ENCODE assay signal across 19 mouse cellular contexts in the genomic region with DNA sequence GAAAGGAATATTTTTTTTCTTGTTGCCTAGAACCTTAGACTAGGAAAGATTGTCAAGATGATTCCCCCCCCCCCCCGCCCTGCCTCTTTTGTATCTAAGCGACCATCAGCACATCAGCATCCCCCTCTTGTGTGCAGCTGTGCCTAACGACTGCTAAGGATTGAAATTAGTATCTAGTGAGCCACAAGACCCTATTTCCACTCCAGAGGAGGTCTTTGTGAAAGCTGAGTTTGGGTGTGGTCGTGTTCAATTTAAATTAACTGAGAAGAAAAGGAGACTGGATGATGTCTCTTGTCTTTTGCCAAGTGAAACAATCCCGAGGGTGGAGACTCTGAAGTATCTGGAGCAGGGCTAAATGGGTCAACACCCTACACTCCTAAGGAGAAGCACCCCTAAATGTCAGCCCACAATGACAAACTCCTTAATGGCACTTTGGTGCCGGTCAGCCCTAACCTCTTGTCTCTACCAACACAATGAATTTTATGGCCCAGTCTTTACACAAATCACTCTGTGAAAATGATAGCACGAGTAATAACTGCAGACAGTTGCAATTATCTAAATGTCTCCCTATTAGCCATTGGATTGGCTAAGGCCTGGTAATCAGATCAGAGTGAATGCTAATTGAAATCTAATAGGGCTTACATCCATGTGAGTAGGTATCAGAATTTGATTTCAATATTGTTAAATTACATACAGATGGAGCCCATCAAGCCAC. TPM values are rescaled to one million over a fixed set of nuclear protein-coding genes. Genes with fewer than 3 reads are reported as not detected.
DNase-seq lines count a peak whose midpoint lies in the region; ATAC-seq and TF ChIP-seq lines count a peak whose summit lies in the region.
"Had no signal": no experiment of that assay in that cellular context is flagged by ENCODE, and none has a peak within 500 bp of the region (broad histone marks: within the 10 kb centered on the region; RNA-seq: fewer than 3 reads in every experiment).

No protein-coding gene starts in this region.

- H3K9me3 ChIP-seq in forebrain, embryonic 13.5 days (replicated peaks) = no peaks in the 10 kb centered on the region
- H3K9me3 ChIP-seq in forebrain, embryonic 12.5 days = no peaks in the 10 kb centered on the region
- H3K9me3 ChIP-seq in midbrain, postnatal 0 days (ENCODE audit: low read length) = no peaks in the 10 kb centered on the region
- H3K9me3 ChIP-seq in midbrain, embryonic 15.5 days = no peaks in the 10 kb centered on the region
- no peaks in the 10 kb centered on the region for H3K9me3 ChIP-seq in hindbrain, postnatal 0 days (ENCODE audit: low read length)
- H3K9me3 ChIP-seq: embryonic facial prominence, embryonic 13.5 days; stomach, embryonic 15.5 days had no signal

- no peak overlapping the region for H3K9ac ChIP-seq in forebrain, embryonic 13.5 days
- H3K9ac ChIP-seq in forebrain, embryonic 12.5 days = no peak overlapping the region
- H3K9ac ChIP-seq in midbrain, postnatal 0 days (replicated peaks; ENCODE audit: low read length, poor library complexity, severe bottlenecking) = no peak overlapping the region
- H3K9ac ChIP-seq in midbrain, embryonic 15.5 days = no peak overlapping the region
- H3K9ac ChIP-seq in hindbrain, postnatal 0 days (replicated peaks; ENCODE audit: low read length) = no peak overlapping the region
- H3K9ac ChIP-seq: embryonic facial prominence, embryonic 13.5 days; stomach, embryonic 15.5 days had no signal

- 0 out of 2 replicates have a peak, but pooled peaks cover 3% of the 10 kb centered on the region for H3K27me3 ChIP-seq in forebrain, embryonic 13.5 days
- H3K27me3 ChIP-seq in forebrain, embryonic 12.5 days = no peaks in the 10 kb centered on the region; the same call in 1 of the 2 replicates
- no peaks in the 10 kb centered on the region for H3K27me3 ChIP-seq in midbrain, postnatal 0 days (ENCODE audit: insufficient read depth, low read length)
- no peaks in the 10 kb centered on the region for H3K27me3 ChIP-seq in midbrain, embryonic 15.5 days (replicated peaks)
- no peaks in the 10 kb centered on the region for H3K27me3 ChIP-seq in hindbrain, postnatal 0 days (ENCODE audit: insufficient read depth, low read length)
- H3K27me3 ChIP-seq: embryonic facial prominence, embryonic 13.5 days; stomach, embryonic 15.5 days had no signal

- no peaks in the 10 kb centered on the region for H3K4me1 ChIP-seq in forebrain, embryonic 13.5 days
- H3K4me1 ChIP-seq in forebrain, embryonic 12.5 days = no peaks in the 10 kb centered on the region
- no peaks in the 10 kb centered on the region for H3K4me1 ChIP-seq in midbrain, postnatal 0 days (ENCODE audit: insufficient read depth, low read length)
- H3K4me1 ChIP-seq in midbrain, embryonic 15.5 days = no peaks in the 10 kb centered on the region
- H3K4me1 ChIP-seq in hindbrain, postnatal 0 days (ENCODE audit: insufficient read depth, low read length) = no peaks in the 10 kb centered on the region
- H3K4me1 ChIP-seq: stomach, embryonic 15.5 days had no signal

- WGBS in forebrain, embryonic 13.5 days = 38% methylated on average over 7 of the region's 7 CpGs
- whole genome bisulfite sequencing in forebrain, embryonic 12.5 days = 45% methylated on average over 7 of the region's 7 CpGs
- WGBS in midbrain, postnatal 0 days = 54% methylated on average over 7 of the region's 7 CpGs
- 52% methylated on average over 7 of the region's 7 CpGs for WGBS in midbrain, embryonic 15.5 days
- WGBS in hindbrain, postnatal 0 days = 40% methylated on average over 7 of the region's 7 CpGs

- H3K4me2 ChIP-seq in forebrain, embryonic 13.5 days = no peak overlapping the region
- H3K4me2 ChIP-seq in forebrain, embryonic 12.5 days = no peak overlapping the region
- no peak overlapping the region for H3K4me2 ChIP-seq in midbrain, postnatal 0 days (ENCODE audit: low read depth, low read length, poor library complexity, severe bottlenecking)
- H3K4me2 ChIP-seq in midbrain, embryonic 15.5 days = no peak overlapping the region
- H3K4me2 ChIP-seq in hindbrain, postnatal 0 days (ENCODE audit: low read depth, low read length) = no peak overlapping the region
- H3K4me2 ChIP-seq: embryonic facial prominence, embryonic 13.5 days; liver, embryonic 11.5 days; stomach, embryonic 15.5 days had no signal

- no peak overlapping the region for H3K27ac ChIP-seq in forebrain, embryonic 13.5 days
- H3K27ac ChIP-seq in forebrain, embryonic 12.5 days = no peak overlapping the region
- no peak overlapping the region for H3K27ac ChIP-seq in midbrain, postnatal 0 days (ENCODE audit: low read depth, low read length)
- H3K27ac ChIP-seq in midbrain, embryonic 15.5 days = no peak overlapping the region
- no peak overlapping the region for H3K27ac ChIP-seq in hindbrain, postnatal 0 days
- H3K27ac ChIP-seq: embryonic facial prominence, embryonic 13.5 days; stomach, embryonic 15.5 days had no signal

- no peak for TF ChIP-seq CTCF in midbrain, postnatal 0 days (IDR thresholded peaks at IDR 0.05)
- no peak for TF ChIP-seq CTCF in hindbrain, postnatal 0 days (IDR thresholded peaks at IDR 0.05; ENCODE audit: low read depth)

- peak; percentile 45; the same call in 1 of the 2 replicates for ATAC-seq in forebrain, embryonic 13.5 days
- no peak for ATAC-seq in forebrain, embryonic 12.5 days (ENCODE audit: low FRiP score)
- 0 out of 2 replicates have a peak, but pooled peaks have one; percentile 9 for ATAC-seq in midbrain, postnatal 0 days (ENCODE audit: low FRiP score)
- no peak for ATAC-seq in midbrain, embryonic 15.5 days (replicated peaks)
- ATAC-seq in hindbrain, postnatal 0 days = peak; percentile 31; the same call in 1 of the 2 replicates

- no peak for DNase-seq in midbrain, postnatal 0 days (ENCODE audit: low spot score)
- DNase-seq in hindbrain, postnatal 0 days (ENCODE audit: low spot score) = no peak
- peak; percentile 53 for DNase-seq in retina, postnatal 1 day
- DNase-seq in left cerebral cortex, adult 18-20 months (ENCODE audit: low spot score in 2 of 2) = no peak
- no peak for DNase-seq in heart, postnatal 4 days
- DNase-seq: layer of hippocampus, adult 9-11 months had no signal

- H3K36me3 ChIP-seq in forebrain, embryonic 13.5 days (ENCODE audit: poor library complexity, severe bottlenecking) = no peaks in the 10 kb centered on the region
- H3K36me3 ChIP-seq in forebrain, embryonic 12.5 days (replicated peaks) = no peaks in the 10 kb centered on the region
- H3K36me3 ChIP-seq in midbrain, postnatal 0 days (ENCODE audit: insufficient read depth, low read length) = no peaks in the 10 kb centered on the region
- no peaks in the 10 kb centered on the region for H3K36me3 ChIP-seq in midbrain, embryonic 15.5 days (replicated peaks)
- no peaks in the 10 kb centered on the region for H3K36me3 ChIP-seq in hindbrain, postnatal 0 days (ENCODE audit: insufficient read depth, low read length)
- H3K36me3 ChIP-seq: embryonic facial prominence, embryonic 13.5 days; stomach, embryonic 15.5 days had no signal

- no peak overlapping the region for H3K4me3 ChIP-seq in forebrain, embryonic 13.5 days
- H3K4me3 ChIP-seq in forebrain, embryonic 12.5 days (replicated peaks) = no peak overlapping the region
- no peak overlapping the region for H3K4me3 ChIP-seq in midbrain, postnatal 0 days (ENCODE audit: low read depth, low read length)
- no peak overlapping the region for H3K4me3 ChIP-seq in midbrain, embryonic 15.5 days
- H3K4me3 ChIP-seq in hindbrain, postnatal 0 days (ENCODE audit: low read length) = no peak overlapping the region
- H3K4me3 ChIP-seq: embryonic facial prominence, embryonic 13.5 days; stomach, embryonic 15.5 days had no signal

RNA-seq across cellular contexts. Expression of a gene that starts 13.0 kb away (rescaled TPM):
- 46.4 and 47.0 TPM in 2 replicates for polyA plus RNA-seq in forebrain, embryonic 13.5 days (2015; fragmentation: Nextera tagmentation; extraction: Ambion mirVana)
- polyA plus RNA-seq in forebrain, embryonic 12.5 days (2016; fragmentation: Nextera tagmentation; extraction: Ambion mirVana) = 36.4 and 39.6 TPM in 2 replicates
- total RNA-seq in midbrain, postnatal 0 days (2014; rRNA removed) = 40.8 and 51.4 TPM in 2 replicates
- polyA plus RNA-seq in midbrain, postnatal 0 days (2015; fragmentation: Nextera tagmentation; extraction: Ambion mirVana) = 74.6 and 77.3 TPM in 2 replicates
- 60.0 and 63.8 TPM in 2 replicates for polyA plus RNA-seq in midbrain, embryonic 15.5 days (2015; fragmentation: Nextera tagmentation; extraction: Ambion mirVana)
- 52.4 and 79.0 TPM in 2 replicates for total RNA-seq in hindbrain, postnatal 0 days (2014; rRNA removed)
- 81.5 and 86.6 TPM in 2 replicates for polyA plus RNA-seq in hindbrain, postnatal 0 days (2015; fragmentation: Nextera tagmentation; extraction: Ambion mirVana)
- total RNA-seq in left cerebral cortex, adult 18-20 months (2021) = 10 to 100 TPM; 27.2 to 32.0 TPM
- total RNA-seq in heart, postnatal 4 days (2021) = 10 to 100 TPM; 31.4 to 34.2 TPM

RNA-seq across cellular contexts. Expression of a gene that starts 59.6 kb away (rescaled TPM):
- polyA plus RNA-seq in forebrain, embryonic 13.5 days (2015; fragmentation: Nextera tagmentation; extraction: Ambion mirVana) = not detected in 2 replicates
- polyA plus RNA-seq in forebrain, embryonic 12.5 days (2016; fragmentation: Nextera tagmentation; extraction: Ambion mirVana) = not detected in 2 replicates
- 0.14 TPM in 1 of 2 replicates, not detected in the other for total RNA-seq in midbrain, postnatal 0 days (2014; rRNA removed)
- polyA plus RNA-seq in midbrain, postnatal 0 days (2015; fragmentation: Nextera tagmentation; extraction: Ambion mirVana) = 0.10 TPM in 1 of 2 replicates, not detected in the other
- polyA plus RNA-seq in midbrain, embryonic 15.5 days (2015; fragmentation: Nextera tagmentation; extraction: Ambion mirVana) = not detected in 2 replicates
- total RNA-seq in hindbrain, postnatal 0 days (2014; rRNA removed) = 0.10 TPM in 1 of 2 replicates, not detected in the other
- 0.16 and 0.20 TPM in 2 replicates for polyA plus RNA-seq in hindbrain, postnatal 0 days (2015; fragmentation: Nextera tagmentation; extraction: Ambion mirVana)
- under 1 TPM in 1 of 2 experiments, not detected in 1; 0.21 TPM for total RNA-seq in left cerebral cortex, adult 18-20 months (2021)
- total RNA-seq in heart, postnatal 4 days (2021) = not detected
- total RNA-seq: adrenal gland, postnatal 10 days; gastrocnemius, postnatal 4 days; left cerebral cortex, adult 8-10 months had no signal
- polyA plus RNA-seq: cortical plate, adult 2 months; embryonic facial prominence, embryonic 13.5 days; heart, postnatal 0 days; limb, embryonic 11.5 days; urinary bladder, adult 2 months had no signal

Comparison
In these comparisons a context has a peak if more than half of its experiments do, and no peak if none do; other contexts are left out.
1. ATAC-seq: peak in forebrain, embryonic 13.5 days (single experiment), midbrain, postnatal 0 days (single experiment) and hindbrain, postnatal 0 days (single experiment); none in forebrain, embryonic 12.5 days (single experiment) and midbrain, embryonic 15.5 days (single experiment).